Mouse (Mus musculus) lung, postnatal 36 days (tissue): ENCODE measurements around the gene Macrod1.

ENCODE experiments used
- DNase-seq: peaks from one replicate; pipeline ENCODE4 v3.0.0; 2022; ENCODE audit warnings: mixed read lengths

Macrod1 gene

DNA sequence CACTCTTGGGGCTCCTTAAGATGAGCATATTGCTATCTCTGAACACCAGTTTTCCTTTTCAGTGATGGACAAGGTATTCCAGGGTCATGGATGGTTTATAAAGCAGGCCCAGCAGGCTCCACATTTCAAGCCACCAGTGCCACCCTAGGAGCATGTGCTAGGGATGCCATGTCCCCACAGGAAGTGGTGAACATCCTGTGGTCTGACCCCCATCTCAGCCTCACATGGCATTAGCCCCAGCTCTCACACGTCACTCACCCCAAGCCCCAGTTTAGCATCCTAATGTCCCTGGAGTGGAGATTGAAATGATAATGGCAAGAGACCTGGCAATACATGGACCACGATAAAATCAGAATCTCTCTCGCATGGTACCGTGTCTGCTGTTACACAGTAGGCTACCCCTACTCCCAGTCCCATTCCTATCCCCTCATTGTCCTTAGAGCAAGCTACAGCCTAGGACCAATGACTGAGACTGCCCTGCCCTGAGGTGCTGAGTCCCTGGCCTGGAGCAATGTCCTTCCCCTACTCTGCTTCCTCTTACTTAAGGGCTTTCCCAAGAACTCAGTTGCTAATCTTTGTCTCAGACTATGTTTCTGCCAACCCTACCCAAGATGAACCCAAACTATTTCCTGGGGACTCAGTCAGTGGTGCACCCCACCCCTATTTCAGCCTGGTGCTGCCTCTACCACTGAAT is 59.6 kb downstream of the Macrod1 start:
- no peak for DNase-seq

GRCm38 (mm10) chr19:7117141-7117540 is 60.5 kb downstream of the Macrod1 start:
- DNase-seq = no peak

- DNase-seq = no peak
These were observed 61.2 kb downstream of the Macrod1 start for GRCm38 (mm10) chr19:7117653-7118307.

DNA sequence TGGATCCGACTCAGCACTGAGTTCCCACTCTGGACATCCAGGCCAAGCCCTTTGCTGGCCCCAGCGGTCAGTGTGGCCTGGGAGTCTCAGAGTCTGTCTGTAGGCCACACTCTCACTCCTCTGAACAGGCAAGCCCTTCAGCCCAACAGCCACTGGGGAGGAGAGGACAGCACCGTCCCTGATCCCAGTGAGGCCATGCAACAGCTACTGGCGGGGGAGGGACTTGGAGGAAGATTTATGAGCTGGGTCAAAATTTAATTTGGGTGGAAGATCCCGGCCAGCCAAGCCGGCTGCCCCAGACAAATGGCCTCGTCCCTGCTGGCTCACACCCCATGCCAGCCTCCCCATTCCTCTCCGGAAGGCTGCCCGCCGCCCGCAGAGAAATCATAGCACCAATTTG is 64.6 kb downstream of the Macrod1 start:
- no peak for DNase-seq

GRCm38 (mm10) chr19:7122277-7122676 is 65.7 kb downstream of the Macrod1 start:
- DNase-seq = no peak

DNA sequence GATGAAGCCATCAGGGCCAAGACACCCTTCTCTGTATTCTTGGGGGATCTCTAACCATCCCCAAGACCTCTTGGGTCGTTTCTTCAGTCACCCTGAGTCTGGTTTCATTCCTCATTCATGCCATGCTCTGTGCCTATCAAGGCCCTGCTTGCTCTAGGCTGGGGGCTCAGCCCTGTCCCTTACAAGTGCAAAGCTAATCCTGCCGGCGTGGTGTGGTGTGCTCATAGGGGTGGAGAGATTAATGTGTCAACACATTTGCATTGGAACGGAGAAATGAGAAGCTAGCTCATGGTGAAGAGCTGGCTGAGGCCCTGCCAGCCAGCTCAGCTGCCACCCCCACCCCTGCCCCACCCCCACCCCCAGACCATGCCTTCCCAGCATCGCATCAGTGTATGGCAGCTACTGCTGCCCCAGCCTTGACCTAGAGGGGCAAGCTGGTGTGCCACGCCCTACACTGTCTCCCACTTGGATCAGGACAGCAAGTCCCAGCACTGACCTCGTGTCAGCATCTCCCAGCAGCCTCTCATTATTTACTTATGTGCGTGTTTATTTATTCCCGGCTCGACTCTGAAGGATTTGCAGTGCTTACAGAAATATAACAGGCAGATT is 66.2 kb downstream of the Macrod1 start:
- DNase-seq = no peak

DNA sequence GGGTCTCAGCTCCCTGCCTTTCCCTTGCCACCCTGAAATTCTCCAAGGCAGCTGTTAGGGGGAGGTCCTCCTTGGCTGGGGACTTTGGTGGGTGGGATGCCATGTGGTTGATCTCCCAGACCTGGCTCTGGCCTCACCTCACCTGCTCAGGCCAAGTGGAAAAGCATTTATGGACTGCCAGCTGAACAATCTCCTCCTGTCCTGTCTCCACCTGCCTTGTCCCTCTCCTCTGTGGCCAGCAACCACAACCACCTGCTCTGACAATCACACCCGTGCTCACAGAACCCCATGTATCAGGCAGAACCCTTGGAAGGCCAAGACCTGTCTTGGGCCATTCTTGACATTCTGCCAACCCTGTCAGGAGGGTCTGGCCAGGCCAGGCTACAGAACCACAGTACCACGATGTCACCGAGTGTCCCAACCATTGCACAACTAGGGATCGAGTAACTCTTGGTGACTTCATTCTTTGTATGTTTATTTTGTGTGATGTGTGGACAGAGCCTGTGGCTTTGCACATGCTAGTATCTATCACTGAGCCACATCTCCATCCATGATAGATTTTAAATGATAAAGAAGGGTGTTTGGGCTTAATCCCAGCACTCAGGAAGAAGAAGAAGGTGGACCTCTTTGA is 69.0 kb downstream of the Macrod1 start:
- DNase-seq = no peak

DNA sequence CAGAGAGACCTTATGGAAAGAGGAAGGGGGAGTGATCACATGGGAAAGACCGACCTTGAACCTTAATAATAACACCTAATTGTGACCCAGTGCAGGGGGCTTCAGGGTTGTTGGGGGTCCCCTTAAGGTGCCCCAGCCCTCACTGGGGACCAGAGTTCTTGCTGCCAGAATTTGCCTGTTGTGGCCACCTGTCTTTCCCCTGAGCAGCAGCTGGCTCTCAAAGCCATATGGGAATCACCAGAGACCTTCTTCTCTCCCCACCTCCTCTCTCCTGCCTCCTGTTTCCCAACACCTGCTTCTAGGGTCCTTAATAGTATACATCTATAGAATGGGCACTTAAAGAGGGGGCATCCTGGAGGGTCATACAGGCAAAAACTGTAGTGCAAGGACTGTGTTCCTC is 69.6 kb downstream of the Macrod1 start:
- DNase-seq = no peak

DNA sequence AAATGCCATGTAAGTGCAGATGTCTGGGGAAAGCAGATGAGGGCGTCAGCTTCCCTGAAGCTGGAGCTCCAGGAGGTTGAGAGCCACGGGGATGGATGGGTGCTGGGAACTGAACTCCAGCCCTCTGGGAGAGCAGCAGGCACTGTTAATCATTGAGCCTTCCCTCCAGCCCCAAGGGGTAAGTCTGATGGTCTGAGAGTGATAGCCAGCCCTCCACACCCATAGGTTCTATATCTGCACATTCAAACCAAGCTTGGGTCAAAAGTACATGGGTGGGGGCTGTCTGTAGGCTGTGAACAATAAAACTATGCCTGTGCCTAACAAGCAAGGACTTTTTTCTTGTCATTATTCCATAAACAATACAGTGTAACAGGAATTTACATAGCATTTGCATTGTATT is 70.3 kb downstream of the Macrod1 start:
- no peak for DNase-seq

DNA sequence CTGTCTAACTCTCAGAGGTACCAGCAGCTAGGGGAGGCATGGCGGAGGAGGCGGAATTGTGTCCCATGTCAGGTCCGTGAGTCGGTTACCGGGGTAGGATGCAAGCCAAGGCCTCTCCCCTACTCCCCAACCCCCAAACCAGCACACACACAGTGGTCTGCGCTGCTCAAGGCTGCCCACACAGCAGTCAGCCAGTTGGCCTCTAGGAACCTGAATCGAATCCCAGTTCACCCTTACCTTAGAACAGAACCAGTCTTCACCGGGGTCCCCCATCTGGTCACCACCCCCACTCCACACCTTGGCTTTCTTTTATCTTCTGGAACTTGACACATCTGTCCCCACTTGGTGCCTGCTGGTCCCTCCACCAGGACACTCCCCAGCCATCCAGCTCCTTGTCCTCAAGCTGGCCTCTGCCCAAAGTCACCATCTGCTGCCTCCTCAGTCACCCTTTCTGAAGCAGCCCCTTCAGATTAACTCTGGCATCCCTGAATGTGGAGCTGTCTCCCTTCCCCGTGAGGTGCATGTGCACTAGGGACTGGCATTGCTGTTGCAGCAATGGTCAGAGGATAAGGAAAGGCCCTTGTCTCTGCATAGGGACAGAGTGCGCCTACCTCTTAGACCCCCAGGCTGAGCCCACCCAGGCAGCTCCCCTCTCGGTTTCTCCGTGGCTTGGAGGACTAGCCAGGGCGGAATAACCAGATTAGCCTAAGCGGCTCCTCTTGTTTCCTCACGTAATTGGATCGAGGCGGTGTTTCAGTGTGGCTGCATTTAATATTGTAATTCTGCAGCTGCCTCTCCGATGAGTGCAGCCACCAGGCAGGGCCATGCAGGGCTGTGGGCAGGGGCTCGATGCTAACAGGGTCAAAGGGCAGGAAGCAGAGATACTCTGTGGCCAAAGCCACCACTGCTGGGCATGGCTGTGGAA is 72.2 kb downstream of the Macrod1 start:
- DNase-seq = no peak

DNA sequence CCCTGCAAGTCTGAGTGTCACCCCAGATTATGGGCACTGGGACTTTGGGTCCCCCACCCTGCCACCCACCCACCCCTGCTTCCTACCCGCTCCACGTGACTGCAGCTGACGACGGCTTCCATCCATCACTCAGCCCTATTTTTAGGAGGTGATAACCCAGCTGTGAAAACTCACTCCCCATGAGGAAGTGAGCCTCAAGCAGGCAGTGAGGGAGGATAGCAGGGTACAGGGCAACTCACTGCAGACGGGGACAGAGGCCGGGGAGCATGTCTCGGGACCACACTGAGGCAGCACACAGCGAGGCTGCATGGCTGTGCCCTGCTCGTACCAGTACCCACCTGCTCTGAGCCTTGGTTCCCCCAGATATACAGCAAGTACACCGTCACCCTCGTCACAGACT is 73.7 kb downstream of the Macrod1 start:
- DNase-seq = no peak

DNA sequence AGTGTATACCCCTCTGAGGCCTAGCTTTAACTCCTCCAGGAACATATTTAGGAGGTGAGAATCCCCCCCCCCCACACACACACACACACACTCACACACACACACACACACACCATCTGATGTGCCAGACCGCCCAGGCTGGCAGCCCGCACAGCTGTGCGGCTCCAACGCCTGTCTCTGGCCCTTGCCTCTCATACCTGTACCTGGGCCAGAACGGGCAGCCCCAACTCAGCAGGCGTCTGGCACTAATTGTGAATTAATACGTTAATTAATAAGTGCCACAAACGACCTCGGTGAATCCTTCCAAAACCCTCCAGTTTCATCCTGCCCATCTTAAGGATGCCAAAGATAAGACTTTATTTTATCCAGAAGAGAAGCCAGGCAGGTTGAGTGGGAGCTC is 76.8 kb downstream of the Macrod1 start:
- no peak for DNase-seq

DNA sequence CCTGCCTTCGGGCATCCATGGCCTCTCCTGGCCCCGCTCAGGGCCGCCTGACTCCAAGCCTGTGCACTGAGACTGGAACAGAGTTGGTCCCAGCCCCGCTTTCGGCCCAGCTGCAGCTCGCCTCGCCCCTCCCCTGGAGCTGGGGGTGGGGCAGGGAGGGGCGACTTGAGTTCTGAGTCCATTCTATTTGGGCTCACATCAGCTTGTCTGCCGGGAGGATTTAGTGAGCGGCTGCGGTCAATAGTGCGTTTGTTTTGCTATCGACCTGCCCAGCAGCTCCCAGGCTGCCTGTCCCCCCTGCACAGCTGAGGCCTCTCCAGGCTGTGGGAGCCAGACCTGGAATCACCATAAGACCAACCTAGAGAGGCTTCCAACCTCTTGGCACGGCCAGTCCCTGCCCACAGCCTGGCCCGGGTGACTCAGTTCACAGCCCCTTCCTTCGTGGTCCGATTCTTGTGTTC is 78.1 kb downstream of the Macrod1 start:
- no peak for DNase-seq

DNA sequence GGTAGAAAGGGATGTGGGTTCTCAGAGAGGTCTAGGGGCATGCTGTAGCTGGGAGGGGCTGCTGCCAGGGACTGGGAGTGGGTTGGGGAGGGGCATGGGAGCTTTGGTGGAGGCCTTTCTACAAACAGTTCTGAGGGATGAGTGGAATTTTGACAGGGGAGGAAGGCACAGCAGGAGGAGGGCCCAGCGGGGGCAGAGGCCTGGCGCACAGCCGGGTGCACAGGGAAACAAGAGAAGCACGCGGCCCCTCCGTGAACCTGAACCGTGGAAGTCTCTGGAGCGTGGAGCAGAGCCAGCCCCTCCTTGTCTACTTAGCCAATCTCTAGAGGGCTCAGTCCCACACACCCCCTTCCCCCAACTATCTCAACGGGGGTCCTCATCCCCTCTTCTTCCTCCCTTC is 78.9 kb downstream of the Macrod1 start:
- DNase-seq = no peak

DNA sequence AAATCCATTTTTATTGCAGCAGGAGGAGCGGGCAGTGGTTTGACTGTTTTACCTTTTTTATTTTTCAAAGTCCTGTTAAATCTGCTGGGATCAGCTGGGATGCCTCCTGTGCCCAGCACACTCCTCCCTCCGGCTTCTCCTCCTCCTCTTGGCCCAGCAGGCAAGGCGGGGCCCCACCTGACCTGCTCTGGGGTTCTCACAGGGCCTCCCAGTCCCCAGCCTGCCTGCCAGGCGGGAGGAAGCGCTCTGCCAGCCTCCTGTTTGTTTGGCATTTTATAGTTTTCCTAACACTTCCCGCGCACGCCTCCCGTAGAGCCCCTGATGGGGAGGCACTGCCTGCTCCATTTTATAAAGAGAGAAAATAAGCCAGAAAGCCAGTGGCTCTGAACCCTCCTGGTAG is 79.4 kb downstream of the Macrod1 start:
- peak; percentile 30 for DNase-seq

DNA sequence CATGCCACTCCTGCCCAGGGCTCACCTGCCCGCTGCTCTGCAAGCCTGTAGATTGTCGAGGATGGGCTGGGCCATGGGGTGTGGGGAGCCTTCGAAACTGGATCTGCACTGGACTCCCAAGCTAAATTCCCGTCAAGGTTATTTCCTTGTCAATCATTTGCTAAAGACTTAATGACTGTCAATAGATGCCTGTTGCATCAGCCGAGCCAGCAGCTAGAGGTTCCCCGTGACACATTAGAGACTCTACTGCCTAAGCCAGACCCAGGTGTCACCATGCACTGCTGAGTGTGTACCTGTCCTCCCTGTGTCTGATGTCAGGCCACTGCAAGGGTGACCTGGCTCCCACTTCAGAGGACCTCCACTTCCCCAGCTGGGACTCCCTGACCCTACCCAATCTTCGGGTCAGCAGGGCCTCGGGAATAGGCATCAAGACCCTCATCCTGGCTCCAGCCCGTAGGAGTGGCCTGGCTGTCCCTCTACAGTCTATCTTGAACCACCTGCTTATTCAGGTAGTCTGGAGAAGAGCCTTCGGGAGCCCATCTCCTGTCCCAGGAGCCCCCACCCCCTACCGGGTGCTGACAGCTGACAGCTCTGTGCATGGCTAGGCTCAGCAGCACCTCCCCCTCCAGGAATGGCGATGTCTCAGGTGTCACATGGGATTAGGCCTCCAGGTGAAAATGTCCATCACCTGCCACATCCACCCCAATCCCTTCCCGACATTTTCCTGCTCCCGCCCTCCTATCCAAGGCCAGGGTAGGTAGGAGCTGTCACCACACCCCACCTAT is 80.3 kb downstream of the Macrod1 start:
- DNase-seq = no peak

DNA sequence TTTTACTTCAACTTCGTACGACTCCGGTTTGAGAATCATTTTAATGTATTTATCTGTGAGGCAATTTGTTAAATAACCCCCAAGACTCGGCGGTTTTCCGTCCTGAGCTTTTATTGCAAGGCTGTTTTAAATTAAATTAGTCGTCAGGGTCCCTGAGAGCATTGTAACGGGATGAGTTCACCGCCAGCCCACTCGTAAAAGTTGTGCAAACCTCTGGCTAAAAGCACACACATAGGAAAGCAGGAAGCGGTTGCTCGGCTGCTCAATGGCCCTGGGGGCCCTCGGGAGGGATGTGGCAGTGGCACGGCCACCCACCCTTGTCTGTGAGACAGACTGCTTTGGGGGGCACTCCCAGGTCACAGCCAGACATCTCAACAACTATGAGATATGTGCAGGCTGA is 81.7 kb downstream of the Macrod1 start:
- no peak for DNase-seq

DNA sequence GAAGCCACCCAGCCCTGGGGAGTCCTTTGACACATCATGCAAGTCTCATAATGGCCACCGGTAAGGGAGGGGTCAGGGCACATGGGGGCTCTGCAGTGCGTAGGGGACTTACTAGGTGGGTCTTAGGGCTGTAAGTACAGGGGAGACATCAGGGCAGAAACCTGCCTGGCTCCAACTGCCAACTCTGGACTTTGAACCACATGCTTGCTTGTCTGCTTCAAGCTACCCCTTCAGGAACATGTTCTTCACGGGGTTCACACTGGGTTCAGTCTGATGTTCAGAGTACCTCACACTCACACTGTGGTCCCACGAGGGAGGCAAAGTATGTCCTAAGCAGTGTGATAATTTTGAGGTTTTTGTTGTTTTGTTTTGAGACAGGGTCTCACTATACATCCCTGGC is 82.7 kb downstream of the Macrod1 start:
- no peak for DNase-seq

DNA sequence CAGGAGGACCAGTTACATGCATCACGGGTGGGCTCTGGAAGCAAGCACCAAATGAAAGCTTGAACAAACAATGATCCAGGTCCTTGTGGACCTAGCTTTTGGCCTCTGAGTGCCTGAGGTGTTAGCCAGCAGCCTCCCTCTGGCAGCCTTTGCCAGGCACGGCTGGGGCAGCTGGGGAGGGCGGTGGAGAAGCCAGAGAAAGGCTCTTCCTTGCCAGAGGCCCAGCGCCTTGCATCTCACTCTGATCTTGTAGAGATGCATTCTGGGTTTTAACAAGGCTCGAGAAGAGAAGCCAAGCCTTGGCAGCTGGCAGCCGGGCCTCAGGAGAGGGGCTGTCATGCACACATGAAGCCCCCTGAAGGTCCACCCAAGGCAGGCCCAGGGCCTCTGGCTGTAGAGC is 83.8 kb downstream of the Macrod1 start:
- DNase-seq = no peak

- DNase-seq = no peak
These were observed 84.3 kb downstream of the Macrod1 start for GRCm38 (mm10) chr19:7140856-7141421.

DNA sequence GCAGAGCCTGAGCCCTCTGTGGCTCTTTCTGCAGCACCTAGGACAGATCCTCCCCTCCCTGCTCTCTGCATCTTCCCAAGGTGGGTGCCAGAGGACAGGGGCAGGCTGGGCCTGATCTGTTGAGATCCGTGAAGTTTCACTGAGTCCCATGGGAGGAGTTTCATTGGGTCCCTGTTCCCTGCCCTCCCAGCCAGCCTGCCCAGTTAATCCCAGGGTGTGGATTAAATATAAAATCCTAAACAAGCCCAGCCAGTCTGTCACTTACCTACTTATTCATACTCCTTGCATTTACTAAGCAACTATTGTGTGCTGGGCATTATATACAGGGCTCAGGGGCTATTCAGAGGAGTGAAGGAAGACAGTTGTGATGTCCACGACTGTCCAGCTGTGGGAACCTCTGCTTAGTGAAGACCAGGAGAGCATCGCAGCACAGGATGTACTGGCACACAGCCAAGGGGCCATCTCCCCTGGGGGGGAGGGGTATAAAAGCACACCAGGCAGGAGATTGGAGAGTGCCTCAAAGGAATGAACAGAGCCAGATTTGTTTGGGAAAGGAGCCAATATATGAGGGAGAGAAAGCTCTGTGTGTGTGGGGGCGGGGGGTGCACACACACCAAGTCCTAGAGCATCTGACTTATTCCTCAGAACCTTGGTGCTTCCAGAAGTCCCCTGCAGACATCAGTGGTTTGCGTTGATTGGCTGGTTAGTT is 85.8 kb downstream of the Macrod1 start:
- no peak for DNase-seq
